Mouse (Mus musculus): Measurements from ENCODE around the gene Rbmy. TPM values are rescaled to one million over a fixed set of nuclear protein-coding genes. Genes with fewer than 3 reads are reported as not detected.
"Not testable (repeated sequence)": the region's sequence is repeated elsewhere in the genome, so short reads cannot be mapped to it uniquely, and the experiment has no call there.

The Rbmy gene
- not detected for polyA plus RNA-seq (2012; fragmentation: generic; extraction: Trizol)
- long read RNA-seq, experiment 1 = 0 reads
- long read RNA-seq, experiment 2 = 0 reads

- H3K4me3 ChIP-seq (ENCODE audit: insufficient read depth, poor library complexity, severe bottlenecking); H3ac ChIP-seq (ENCODE audit: control insufficient read depth, insufficient read length, low read depth): not testable (repeated sequence)
These were observed at the start of gene Rbmy, which contains the start of gene Gm10256 for GRCm38 (mm10) chrY:2830380-2830779. TSS of gene Rbmy (plus strand) at chrY:2830680. TSS of gene Gm10256 (plus strand) at chrY:2830699.

GRCm38 (mm10) chrY:2796105-2796504 is 34.4 kb upstream of the Rbmy start, which contains the start of gene Gm4064:
TSS of gene Gm4064 (minus strand) at chrY:2796205.
- H3K79me3 ChIP-seq (ENCODE audit: low read depth); H3K4me3 ChIP-seq (ENCODE audit: insufficient read depth, poor library complexity, severe bottlenecking); H3K79me2 ChIP-seq (ENCODE audit: control insufficient read depth, insufficient read depth); H3K36me3 ChIP-seq (ENCODE audit: control insufficient read depth, insufficient read depth); H3K27me3 ChIP-seq (ENCODE audit: control insufficient read depth, insufficient read depth, insufficient read length); H3ac ChIP-seq (ENCODE audit: control insufficient read depth, insufficient read length, low read depth): not testable (repeated sequence)

More at GRCm38 (mm10) chrY:2830380-2830779, at the start of gene Rbmy, which contains the start of gene Gm10256:
- not testable (repeated sequence) for H3K79me3 ChIP-seq (ENCODE audit: low read depth); H3K79me2 ChIP-seq (ENCODE audit: control insufficient read depth, insufficient read depth); H3K36me3 ChIP-seq (ENCODE audit: control insufficient read depth, insufficient read depth); H3K27me3 ChIP-seq (ENCODE audit: control insufficient read depth, insufficient read depth, insufficient read length)

Other genes with a start within 250 kb of the Rbmy start
- gene H2al2c, start 231.6 kb upstream of the Rbmy start, polyA plus RNA-seq (2012; fragmentation: generic; extraction: Trizol) = not detected
- gene Sry, start 167.0 kb upstream of the Rbmy start, polyA plus RNA-seq (2012; fragmentation: generic; extraction: Trizol) = not detected
- gene H2al2b, start 110.0 kb upstream of the Rbmy start, polyA plus RNA-seq (2012; fragmentation: generic; extraction: Trizol) = not detected
- not detected for gene Gm4064, start 34.5 kb upstream of the Rbmy start, polyA plus RNA-seq (2012; fragmentation: generic; extraction: Trizol)
- gene Gm10256, start within 50 bp of the Rbmy start, polyA plus RNA-seq (2012; fragmentation: generic; extraction: Trizol) = not detected
- gene Gm10352, start 70.3 kb downstream of the Rbmy start, polyA plus RNA-seq (2012; fragmentation: generic; extraction: Trizol) = not detected
- gene Gm29289, start 101.9 kb downstream of the Rbmy start, polyA plus RNA-seq (2012; fragmentation: generic; extraction: Trizol) = not detected

Data from C2C12 (cell line).